Mouse (Mus musculus): ENCODE data around the gene Meltf.

- TF ChIP-seq CTCF (IDR thresholded peaks at IDR 0.05; ENCODE audit: extremely low read depth, insufficient read length, insufficient replicate concordance, low read depth, low read length) (no peak), POLR2A (IDR thresholded peaks at IDR 0.05; ENCODE audit: low read depth, low read length) (no peak)
Observed at GRCm38 (mm10) chr16:31830726-31831125, 47.9 kb upstream of the Meltf start.
